Mouse (Mus musculus): Measurements from ENCODE around the gene Gramd1c. TPM values are rescaled to one million over a fixed set of nuclear protein-coding genes. Genes with fewer than 3 reads are reported as not detected.

The Gramd1c gene
- total RNA-seq, 2 experiments from 2014 or later: 0.54 to 0.69 TPM

DNA sequence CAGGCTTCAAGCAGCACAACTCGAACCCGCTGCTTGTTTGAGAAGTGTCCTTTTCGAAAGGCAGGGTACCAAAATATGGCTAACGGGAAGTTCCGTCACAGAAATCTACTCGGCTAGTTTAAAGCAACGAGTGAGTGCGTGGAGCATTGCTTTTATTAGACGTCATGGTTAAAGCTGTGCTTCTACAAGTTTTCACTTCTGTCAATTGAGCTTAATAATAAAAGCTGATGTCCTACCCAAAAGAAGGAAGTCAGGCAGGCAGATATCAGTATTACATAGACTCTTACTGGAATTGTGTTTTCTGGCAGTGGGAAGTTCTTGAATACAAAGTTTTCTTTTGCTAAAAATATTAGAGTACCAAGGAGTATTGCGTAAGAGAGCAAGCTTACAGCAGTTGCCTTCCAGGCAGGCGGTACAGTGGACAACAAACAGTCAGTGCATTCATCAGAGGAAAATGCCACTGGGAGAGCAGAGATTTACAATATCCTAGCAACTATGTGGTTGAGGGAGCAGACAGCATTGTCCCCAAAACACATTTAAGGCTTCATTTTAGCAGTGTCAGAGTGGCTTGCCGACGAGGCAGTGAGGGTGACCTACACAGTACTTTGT lies 97.3 kb downstream of the Gramd1c start:
- DNase-seq: no peak

DNA sequence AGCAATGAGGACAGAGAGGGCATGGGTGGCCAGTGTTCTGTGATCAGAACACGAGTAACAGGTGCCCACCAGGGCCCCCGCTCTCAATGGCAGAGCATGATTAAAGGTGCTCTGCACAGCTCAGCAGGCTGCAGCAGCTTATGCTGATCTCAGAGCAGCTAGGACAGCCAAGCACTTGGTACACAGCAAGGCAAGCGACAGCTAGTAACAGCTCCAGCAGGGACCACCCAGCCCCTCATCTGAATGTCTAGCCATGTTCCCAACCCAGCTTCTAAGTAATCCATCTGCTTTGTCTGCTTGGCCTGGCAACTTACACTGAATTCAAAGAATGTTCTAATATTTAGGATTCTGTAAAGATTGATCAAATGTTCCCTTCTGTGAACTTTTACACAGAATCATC lies 99.4 kb downstream of the Gramd1c start:
- intact Hi-C loops (cut with DNase I): no loop called here
- no peak for DNase-seq

More for the DNA sequence above, 97.3 kb downstream of the Gramd1c start:
- intact Hi-C loops (cut with DNase I): no loop called here

DNA sequence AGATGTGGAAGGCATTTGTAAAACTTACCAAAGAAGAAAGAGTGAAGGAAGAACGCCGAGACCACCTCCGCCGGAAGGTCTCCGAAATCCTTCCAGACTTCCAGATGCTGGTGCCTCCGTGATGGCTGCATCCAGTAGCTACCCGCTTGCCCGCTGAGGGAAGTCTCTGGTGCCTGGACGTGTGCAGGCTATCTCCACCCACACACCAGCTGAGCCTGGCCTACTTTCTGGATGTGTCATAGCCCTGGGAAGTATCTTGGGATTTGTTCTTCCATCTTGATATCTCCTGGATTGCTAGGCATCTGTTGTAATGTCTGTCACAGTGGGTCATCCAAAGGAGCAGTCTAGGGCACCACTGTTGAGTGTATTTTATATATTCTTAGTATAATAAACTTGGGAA lies 99.9 kb downstream of the Gramd1c start:
- intact Hi-C loops (cut with DNase I): no loop called here
- no peak for DNase-seq

DNA sequence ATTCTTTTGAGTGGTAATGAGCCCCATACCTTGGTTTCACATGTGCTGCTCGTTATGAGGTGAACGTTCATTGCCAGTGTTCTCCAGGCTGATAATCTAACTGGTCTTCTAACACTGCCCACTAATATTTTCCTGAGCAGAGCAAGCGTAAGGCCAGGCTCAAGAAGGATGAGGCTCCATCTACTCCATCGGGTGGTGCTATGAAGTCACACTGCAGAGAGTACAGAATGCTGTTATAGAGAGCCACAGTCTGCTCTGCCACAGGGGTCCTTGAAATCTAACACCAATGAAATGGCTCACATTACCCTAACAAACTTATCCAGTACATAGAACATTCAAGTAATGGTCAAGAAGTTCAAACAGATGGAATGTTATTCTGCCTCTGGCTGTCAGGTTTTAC lies 105.1 kb downstream of the Gramd1c start:
- intact Hi-C loops (cut with DNase I): no loop called here
- DNase-seq: no peak

DNA sequence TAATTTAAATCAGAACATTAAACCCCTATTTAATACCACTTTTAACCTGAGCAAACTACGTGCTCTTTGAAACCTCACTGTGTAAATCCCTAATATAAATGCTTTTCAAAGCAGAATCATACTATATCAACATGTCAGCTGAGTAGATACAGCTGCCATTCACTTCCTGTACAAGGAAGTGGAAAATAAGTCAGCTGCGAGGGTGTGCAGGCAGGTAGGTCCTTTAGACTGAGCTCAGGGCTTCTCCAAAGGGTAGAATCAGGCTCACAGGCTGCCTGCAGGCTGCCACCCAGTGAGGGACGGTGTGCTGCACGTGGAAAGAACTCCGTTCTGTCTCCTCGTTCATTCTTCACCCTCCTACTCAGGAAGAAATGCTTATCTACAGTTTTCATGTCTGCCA lies 108.2 kb downstream of the Gramd1c start:
- DNase-seq: no peak
- intact Hi-C loops (cut with DNase I): no loop called here

DNA sequence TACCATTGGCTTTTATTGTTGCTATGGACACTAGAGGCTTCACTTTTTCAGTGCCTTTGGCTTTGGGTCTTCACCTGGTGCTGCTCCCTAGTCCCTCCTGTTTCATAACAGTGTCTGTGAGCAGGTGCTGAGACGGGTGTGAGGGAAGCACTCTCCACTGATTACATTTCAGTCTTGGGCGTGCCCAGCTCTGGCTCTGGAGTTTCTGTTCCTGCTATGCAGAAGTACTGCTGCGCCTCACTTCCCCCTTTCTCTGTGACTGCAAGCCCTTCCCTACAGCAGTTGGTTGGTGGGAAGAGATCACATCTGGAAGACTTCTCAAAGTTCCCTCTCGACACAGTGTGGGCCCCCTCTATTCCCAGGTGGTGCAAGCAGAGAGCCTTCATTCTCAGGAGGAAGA lies 111.6 kb downstream of the Gramd1c start:
- intact Hi-C loops (cut with DNase I): no loop called here
- DNase-seq: peak in 1 of 2 experiments; percentile 17

DNA sequence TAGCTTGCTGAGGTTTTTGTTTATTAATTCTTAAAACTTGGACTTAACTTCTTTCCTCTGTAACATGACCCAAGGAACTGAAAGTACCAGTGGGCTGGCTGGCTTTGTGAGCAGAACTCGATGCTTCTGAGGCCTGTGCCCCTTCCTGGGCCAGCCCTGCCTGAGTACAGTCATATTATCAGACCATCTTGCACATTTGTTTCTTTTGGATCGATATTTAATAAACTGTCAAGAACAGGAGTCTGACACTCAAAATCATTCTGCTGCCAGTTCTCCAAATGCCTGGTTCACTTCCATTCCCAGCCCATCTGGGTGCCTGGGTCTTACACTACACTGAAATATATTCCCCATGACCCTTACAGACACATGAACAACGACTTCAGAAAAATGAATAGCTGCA lies 117.3 kb downstream of the Gramd1c start:
- intact Hi-C loops (cut with DNase I): no loop called here
- DNase-seq: no peak

DNA sequence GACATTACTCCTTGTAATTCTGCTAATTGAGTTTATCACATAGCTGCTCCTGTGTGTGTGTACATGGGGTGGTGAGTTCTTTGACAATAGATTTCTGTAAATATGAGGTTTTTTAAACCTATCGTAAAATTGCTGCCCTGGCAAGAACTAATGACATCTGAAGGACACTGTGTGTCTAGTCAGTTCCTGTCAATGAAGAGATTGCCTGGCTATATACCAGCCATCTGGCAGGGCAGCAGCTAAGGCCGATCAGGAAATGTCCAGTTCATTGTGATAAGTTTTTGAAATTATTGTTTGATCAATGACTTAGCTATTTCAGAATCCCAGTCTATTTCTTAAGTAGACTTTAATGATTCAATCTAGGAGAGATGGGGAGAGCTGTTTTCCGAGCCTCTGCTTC lies 117.8 kb downstream of the Gramd1c start:
- no peak for DNase-seq
- intact Hi-C loops (cut with DNase I): no loop called here

DNA sequence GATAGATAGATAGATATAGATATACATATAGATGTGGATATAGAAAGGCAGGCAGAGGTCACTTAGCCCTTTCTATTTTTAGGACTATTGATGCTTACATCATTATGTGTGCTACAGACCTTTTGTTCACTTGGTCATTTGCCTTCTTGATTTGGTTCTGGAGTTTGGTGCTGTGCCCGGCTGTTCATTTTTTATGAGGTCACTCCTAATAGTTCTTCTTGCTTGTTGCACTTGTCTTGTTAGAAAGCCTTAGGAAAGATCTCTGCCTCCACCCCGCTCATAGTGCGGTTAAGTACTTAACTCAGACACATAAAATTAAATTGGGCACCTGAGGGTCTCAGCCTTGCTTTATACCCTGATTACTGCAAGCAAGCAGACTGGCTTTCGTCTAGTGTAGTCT lies 122.3 kb downstream of the Gramd1c start:
- intact Hi-C loops (cut with DNase I): no loop called here

DNA sequence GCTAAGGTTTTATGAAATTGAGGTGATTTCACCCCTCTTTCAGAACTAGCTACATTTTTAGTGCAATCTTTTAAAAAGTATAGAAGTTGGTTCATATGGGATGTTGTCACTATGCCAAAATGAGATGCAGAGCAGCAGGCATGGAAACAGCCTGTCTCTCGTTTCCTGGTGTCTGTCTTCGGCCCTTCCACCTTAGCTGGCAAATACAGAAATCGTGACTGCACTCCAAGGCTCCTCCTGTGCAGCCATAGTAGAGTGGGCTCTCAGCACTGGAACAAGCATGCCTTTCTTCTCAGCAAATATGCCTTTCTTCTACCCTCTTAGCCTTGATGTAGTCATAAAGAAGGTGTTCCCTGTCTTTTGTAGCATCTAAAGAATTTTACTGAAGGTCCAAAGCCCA lies 127.3 kb downstream of the Gramd1c start:
- intact Hi-C loops (cut with DNase I): no loop called here
- no peak for DNase-seq

More for the DNA sequence above, 122.3 kb downstream of the Gramd1c start:
- no peak for DNase-seq

DNA sequence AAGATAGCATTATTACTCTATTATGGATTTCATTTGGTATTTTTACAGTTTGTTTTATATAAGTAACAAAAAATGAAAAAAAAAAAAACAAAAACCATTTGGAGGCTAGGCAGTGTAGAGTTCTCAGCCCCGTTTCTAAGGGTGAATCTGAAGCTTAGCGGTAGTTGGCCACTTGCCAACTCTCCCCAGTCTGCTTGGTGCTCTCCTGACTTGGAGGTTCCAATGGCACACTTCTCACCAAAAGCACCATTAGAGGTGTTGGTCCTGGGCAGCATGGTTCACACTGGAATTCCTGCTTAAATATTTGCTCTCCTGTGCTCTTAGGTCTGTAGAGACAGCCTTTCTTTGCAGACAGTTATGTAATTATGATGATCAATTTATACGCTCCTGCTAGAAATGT lies 127.8 kb downstream of the Gramd1c start:
- DNase-seq: no peak
- intact Hi-C loops (cut with DNase I): no loop called here

DNA sequence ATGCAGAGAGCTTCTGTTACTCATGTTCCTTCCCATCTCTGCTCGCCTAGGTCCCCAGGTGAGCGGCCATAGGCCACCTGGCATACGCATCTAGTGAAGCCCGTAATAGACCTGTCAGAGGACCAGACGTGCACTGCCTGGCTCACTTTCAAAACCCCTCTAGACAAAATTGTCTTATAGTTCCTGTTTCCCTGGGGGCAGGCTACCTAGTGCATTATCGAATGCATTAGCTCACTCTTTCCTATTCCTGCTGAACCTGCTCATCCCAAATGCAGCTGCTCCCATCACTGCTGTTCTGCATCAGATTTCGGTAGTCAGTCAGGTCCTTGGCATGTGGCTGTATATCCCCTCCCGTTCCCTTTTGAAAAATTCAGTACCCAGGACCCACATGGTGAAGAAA lies 128.3 kb downstream of the Gramd1c start:
- intact Hi-C loops (cut with DNase I): no loop called here

DNA sequence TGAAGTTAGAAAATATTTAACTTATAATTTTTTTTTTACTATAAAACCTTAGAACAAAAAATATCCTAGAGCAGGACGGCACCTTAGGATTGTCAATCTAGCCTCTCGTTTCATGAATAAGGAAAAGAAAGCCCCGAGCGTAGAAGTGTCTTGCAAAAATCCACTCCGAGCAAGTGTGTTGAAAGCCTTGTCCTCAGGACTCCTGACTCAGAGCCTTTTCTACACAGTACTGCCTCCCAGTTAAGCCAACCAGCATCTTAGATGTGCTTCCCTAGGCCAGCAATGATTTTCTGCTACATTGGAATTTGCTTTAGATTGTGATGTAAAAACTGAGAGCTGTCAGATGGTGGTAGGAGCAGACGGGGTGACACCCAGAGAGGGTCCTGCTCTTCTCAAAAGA lies 130.1 kb downstream of the Gramd1c start:
- intact Hi-C loops (cut with DNase I): no loop called here
- no peak for DNase-seq

More for the DNA sequence above, 128.3 kb downstream of the Gramd1c start:
- no peak for DNase-seq

DNA sequence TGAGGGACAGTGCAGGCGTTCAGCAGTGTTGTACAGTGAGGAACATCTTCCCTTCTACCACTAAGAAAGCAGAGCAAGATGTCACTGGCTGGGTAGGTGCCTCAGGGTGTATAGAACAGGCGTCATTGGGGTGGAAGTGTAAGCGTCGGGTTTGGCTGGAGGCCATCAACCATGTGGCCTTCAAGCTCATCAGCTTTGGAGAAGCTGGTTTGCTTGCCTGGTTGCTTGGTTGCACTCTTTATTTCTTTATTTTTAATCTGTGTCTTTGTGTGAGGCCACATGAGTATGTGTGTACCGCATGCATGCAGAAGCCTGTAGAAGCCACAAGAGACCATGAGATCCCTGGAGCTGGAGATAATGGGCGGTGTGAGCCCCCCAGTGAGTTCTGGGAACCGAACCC lies 130.8 kb downstream of the Gramd1c start:
- intact Hi-C loops (cut with DNase I): no loop called here

DNA sequence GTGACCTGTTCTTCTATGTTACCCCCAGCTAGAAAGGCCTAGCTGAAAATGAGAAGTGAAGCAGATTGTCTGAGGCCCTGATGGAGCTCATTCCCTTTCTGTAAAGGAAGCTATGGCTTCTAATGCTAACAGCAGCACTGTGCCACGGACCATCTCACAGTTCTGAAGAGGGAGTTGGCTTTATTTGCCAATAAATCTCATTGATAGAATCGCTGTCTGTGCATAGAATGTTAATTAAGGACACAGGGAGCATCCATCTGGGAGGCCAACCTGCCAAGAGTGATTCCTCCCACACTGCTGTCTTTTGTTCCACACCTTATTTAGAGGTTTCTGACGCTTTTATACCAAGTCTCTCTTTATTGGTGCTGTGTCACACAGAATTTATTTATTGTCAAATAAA lies 131.6 kb downstream of the Gramd1c start:
- no peak for DNase-seq
- intact Hi-C loops (cut with DNase I): no loop called here

More for the DNA sequence above, 130.8 kb downstream of the Gramd1c start:
- DNase-seq: no peak

DNA sequence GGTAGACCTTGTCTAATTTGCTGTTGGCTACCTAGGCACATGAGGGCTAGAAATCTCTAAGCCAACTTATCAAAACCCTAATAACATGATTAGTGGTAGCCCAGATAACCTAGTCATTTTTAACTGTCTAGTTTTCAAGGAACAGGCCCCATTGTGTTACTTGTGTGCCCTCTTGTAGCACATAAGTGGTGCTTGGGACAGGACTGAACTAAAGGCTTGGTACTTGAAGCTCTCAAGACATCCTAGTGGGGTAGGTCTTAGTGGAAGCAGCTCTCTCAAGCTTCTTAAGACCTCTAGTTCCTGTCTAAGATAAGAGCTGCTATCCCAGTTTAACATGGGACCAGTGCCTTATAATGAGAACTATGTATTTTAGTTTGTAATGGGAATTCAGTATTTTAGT lies 132.6 kb downstream of the Gramd1c start:
- no peak for DNase-seq
- intact Hi-C loops (cut with DNase I): no loop called here

Small RNA genes within 50 kb of the gene (microRNA-seq; reads per million reads assigned to microRNA genes)
- 0 reads per million in 2 experiments for gene Mir3470b

Other genes starting within 250 kb of the Gramd1c start
- gene Ccdc191, start 173.5 kb downstream of the Gramd1c start, total RNA-seq (2021): 1 to 10 TPM; 1.7 to 2.7 TPM
- gene Qtrt2, start 136.5 kb downstream of the Gramd1c start, total RNA-seq (2021): 10 to 100 TPM; 14.7 to 16.2 TPM
- gene Zdhhc23, start 83.6 kb downstream of the Gramd1c start, total RNA-seq (2021): under 1 TPM; 0.49 to 0.57 TPM
- 10 to 100 TPM; 37.8 to 39.6 TPM for gene Atp6v1a, start 76.4 kb upstream of the Gramd1c start, total RNA-seq (2021)
- gene Naa50, start 76.5 kb upstream of the Gramd1c start, total RNA-seq (2021): 10 to 100 TPM; 52.5 to 56.0 TPM
- gene Usf3, start 109.9 kb upstream of the Gramd1c start, total RNA-seq (2021): 10 to 100 TPM; 21.0 to 22.3 TPM